Mouse (Mus musculus): ENCODE results near the gene Unc13b. TPM values are rescaled to one million over a fixed set of nuclear protein-coding genes. Genes with fewer than 3 reads are reported as not detected.

Unc13b gene
- polyA plus RNA-seq, 1 experiment, result 66.7 TPM

DNA sequence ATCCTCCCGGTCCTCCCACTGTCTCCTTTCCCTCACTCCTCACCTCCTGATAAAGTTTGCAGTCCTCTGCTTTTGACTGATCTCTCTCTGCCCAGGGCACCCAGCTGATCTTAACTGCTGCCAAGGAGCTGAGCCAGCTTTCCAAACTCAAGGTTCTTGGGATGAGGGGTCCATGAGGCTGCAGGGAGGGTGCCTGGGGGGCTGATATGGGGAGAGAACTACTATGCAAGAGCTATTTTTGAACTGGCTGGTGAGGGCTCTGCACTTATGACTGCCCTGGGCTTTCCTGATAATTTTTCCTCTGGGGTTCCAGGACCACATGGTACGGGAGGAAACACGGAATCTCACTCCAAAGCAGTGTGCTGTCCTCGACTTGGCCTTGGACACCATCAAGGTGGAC, 199.8 kb downstream of the Unc13b start:
- Histone ChIP-seq H3K4me3 (ENCODE audit: insufficient read depth, low read length) (no peak overlapping the region), H3K27ac (ENCODE audit: insufficient read depth, low read length) (no peak overlapping the region), H3K4me1 (ENCODE audit: control insufficient read depth, insufficient read depth, low read length) (no peaks in the 10 kb centered on the region)
- TF ChIP-seq POLR2A (IDR thresholded peaks at IDR 0.05; ENCODE audit: extremely low read depth, insufficient read depth, low read length), result no peak
- no peak for TF ChIP-seq CTCF (IDR thresholded peaks at IDR 0.05; ENCODE audit: extremely low read depth, insufficient read depth, low read length)

DNA sequence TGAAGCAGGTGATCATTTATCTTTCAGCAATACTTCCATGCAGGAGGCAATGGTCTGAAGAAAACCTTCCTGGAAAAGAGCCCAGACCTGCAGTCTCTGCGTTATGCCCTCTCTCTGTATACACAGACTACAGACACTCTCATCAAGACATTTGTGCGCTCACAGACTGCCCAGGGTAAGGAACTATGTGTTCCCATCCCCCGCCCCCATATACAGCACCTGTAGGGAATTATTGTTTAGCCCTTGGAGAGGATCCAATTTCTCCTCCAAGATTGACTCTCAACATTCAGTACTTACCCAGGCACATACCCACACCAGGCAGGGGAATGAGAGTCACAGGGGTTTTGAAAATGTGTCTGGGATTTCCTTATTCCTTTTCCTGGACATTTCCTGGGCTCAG, 200.7 kb downstream of the Unc13b start:
- TF ChIP-seq CTCF (IDR thresholded peaks at IDR 0.05; ENCODE audit: extremely low read depth, insufficient read depth, low read length) (no peak), POLR2A (IDR thresholded peaks at IDR 0.05; ENCODE audit: extremely low read depth, insufficient read depth, low read length) (no peak)
- Histone ChIP-seq H3K4me3 (ENCODE audit: insufficient read depth, low read length) (no peak overlapping the region), H3K4me1 (ENCODE audit: control insufficient read depth, insufficient read depth, low read length) (no peaks in the 10 kb centered on the region), H3K27ac (ENCODE audit: insufficient read depth, low read length) (no peak overlapping the region)

DNA sequence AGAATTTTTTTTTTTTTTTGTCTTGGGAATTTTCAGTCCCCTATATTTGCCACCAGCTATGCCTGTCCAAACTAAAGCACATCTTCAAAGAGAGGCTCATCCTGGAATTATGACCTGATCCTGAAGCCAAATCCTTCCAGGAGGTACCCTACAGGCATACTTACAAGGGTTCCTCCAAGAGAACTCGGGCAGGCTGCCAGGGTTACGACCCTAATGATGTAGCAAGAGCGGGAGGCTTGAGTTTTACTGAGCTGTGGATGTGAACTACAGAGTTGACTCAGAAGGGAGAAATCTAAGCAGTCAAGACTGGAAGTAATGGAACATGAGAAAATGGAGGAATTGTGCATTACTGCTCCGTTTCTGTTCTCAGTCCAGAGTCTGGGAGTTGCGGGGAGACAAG, 201.3 kb downstream of the Unc13b start:
- TF ChIP-seq POLR2A (IDR thresholded peaks at IDR 0.05; ENCODE audit: extremely low read depth, insufficient read depth, low read length), result no peak
- TF ChIP-seq CTCF (IDR thresholded peaks at IDR 0.05; ENCODE audit: extremely low read depth, insufficient read depth, low read length), result no peak
- Histone ChIP-seq H3K4me3 (ENCODE audit: insufficient read depth, low read length) (no peak overlapping the region), H3K4me1 (ENCODE audit: control insufficient read depth, insufficient read depth, low read length) (no peaks in the 10 kb centered on the region), H3K27ac (ENCODE audit: insufficient read depth, low read length) (no peak overlapping the region)

DNA sequence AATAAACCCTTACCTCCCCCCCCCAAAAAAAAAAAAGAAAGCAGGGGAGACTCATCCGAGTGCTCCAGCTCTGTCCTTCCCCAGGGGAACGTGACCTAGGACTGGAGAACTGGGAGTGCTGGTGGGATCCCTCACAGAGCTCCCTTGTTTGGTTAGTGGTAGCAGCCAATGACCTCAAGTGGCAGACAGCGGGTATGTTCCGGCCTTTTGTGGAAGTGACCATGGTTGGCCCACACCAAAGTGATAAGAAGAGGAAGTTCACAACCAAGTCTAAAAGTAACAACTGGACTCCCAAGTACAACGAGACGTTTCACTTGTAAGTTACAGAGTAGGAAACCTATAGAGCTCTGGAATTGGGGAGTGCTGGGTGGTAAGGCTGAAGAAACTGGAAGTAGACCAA, 204.1 kb downstream of the Unc13b start:
- H3K4me3 ChIP-seq (ENCODE audit: insufficient read depth, low read length), result no peak overlapping the region
- no peak for TF ChIP-seq CTCF (IDR thresholded peaks at IDR 0.05; ENCODE audit: extremely low read depth, insufficient read depth, low read length)
- no peak for TF ChIP-seq POLR2A (IDR thresholded peaks at IDR 0.05; ENCODE audit: extremely low read depth, insufficient read depth, low read length)
- no peaks in the 10 kb centered on the region for H3K4me1 ChIP-seq (ENCODE audit: control insufficient read depth, insufficient read depth, low read length)
- no peak overlapping the region for H3K27ac ChIP-seq (ENCODE audit: insufficient read depth, low read length)

DNA sequence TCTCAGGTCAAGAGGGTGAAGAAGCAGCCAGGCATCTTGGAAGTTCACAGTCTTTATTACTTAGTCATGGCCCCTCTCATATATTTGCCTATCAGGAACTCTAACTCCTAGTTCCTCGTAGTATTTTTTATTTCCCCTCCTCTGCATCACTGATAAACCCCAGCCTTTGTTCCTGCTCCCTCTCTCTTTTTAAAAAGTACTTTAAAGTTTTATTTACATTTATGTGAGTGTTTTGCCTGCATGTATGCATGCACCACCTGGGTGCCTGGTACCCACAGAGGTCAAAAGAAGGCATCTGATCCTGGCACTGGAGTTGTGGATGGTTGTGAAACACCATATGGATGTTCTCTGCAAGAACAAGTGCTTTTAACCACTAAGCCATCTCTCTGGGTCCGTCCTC, 207.4 kb downstream of the Unc13b start:
- TF ChIP-seq POLR2A (IDR thresholded peaks at IDR 0.05; ENCODE audit: extremely low read depth, insufficient read depth, low read length) (no peak), CTCF (IDR thresholded peaks at IDR 0.05; ENCODE audit: extremely low read depth, insufficient read depth, low read length) (no peak)
- no peaks in the 10 kb centered on the region for H3K4me1 ChIP-seq (ENCODE audit: control insufficient read depth, insufficient read depth, low read length)
- H3K4me3 ChIP-seq (ENCODE audit: insufficient read depth, low read length), result no peak overlapping the region
- H3K27ac ChIP-seq (ENCODE audit: insufficient read depth, low read length), result no peak overlapping the region

DNA sequence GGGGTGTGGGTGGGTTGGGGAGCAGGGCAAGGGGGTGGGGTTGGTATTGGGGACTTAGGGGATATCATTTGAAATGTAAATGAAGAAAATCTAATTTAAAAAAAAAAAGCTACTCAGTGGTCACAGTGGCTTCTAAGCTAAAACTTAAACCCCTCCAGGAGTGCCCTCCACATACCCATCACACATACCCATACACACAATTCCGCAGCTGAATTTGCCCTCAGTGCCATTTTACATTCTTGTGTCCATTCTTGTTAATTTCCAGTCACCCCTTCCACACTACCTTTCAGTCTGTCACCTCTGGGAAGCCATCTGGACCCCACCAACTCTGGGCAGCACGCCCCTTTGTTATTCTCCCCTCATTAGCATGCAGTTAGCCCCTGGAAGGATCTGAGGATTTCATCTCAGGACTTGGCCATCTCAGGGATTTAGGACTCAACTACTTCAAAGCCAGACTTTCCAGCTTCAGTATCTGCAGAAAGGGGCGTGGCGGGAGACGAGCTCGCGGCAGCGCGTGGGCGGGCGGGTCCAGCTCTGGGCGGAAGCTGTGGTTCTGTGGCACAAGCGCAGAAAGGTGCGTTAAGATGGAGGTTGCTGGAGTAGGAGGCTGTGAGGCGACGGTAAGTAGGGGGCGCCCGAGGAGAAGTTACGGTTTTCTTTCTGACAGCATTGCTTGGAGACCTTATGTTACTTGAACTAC, 208.0 kb downstream of the Unc13b start, which contains the start of gene Atp8b5:
Atp8b5 (plus strand) TSS at position 537 of the 700 bp plus-strand sequence.
- no peaks in the 10 kb centered on the region for H3K4me1 ChIP-seq (ENCODE audit: control insufficient read depth, insufficient read depth, low read length)
- peak within 1 kb of the TSS; percentile 16 for H3K4me3 ChIP-seq (ENCODE audit: insufficient read depth, low read length)
- no peak for TF ChIP-seq POLR2A (IDR thresholded peaks at IDR 0.05; ENCODE audit: extremely low read depth, insufficient read depth, low read length)
- TF ChIP-seq CTCF (IDR thresholded peaks at IDR 0.05; ENCODE audit: extremely low read depth, insufficient read depth, low read length), result peak; percentile 75
- H3K27ac ChIP-seq (ENCODE audit: insufficient read depth, low read length), result no peak within 1 kb of the TSS

DNA sequence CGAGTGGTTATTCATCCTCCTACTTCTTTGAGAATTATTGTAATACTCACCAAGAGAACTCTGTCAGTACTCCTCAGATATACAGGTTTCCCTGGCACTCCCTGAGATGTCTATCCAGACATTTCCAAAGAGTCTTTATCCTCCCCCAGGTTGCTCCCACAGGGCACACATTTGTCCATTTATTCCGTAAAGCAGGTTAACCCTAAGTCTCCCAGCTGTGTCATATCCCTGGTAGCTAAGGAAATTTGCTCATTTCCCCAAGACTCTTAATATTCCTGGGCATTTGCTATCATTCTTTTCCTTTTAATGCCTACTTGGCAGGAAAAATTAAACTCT, 208.5 kb downstream of the Unc13b start:
- Histone ChIP-seq H3K4me3 (ENCODE audit: insufficient read depth, low read length) (peak overlapping the region; percentile 16; the same call in 1 of the 2 replicates), H3K27ac (ENCODE audit: insufficient read depth, low read length) (no peak overlapping the region), H3K4me1 (ENCODE audit: control insufficient read depth, insufficient read depth, low read length) (no peaks in the 10 kb centered on the region)
- TF ChIP-seq POLR2A (IDR thresholded peaks at IDR 0.05; ENCODE audit: extremely low read depth, insufficient read depth, low read length), result no peak
- no peak for TF ChIP-seq CTCF (IDR thresholded peaks at IDR 0.05; ENCODE audit: extremely low read depth, insufficient read depth, low read length)

DNA sequence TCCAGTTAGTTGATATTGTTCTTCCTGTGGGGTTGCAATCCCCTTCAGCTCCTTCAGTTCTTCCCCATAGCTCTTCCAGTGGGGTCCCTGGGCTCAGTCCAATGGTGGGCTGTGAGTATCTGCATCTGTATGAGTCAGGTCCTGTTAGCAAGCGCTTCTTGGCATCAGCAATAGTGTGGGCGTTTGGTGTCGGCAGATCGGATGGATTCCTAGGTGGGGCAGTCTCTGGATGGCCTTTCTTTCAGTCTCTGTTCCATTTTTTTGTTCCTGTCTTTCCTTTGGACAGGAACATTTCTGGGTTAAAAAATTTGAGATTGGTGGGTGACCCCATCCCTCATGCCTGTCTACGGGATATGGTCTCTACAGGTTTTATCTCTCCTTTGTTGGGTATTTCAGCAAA, 226.7 kb downstream of the Unc13b start:
- no peak overlapping the region for H3K4me3 ChIP-seq (ENCODE audit: insufficient read depth, low read length)
- TF ChIP-seq CTCF (IDR thresholded peaks at IDR 0.05; ENCODE audit: extremely low read depth, insufficient read depth, low read length), result no peak
- no peak overlapping the region for H3K27ac ChIP-seq (ENCODE audit: insufficient read depth, low read length)
- H3K4me1 ChIP-seq (ENCODE audit: control insufficient read depth, insufficient read depth, low read length), result peaks cover 2% of the 10 kb centered on the region

DNA sequence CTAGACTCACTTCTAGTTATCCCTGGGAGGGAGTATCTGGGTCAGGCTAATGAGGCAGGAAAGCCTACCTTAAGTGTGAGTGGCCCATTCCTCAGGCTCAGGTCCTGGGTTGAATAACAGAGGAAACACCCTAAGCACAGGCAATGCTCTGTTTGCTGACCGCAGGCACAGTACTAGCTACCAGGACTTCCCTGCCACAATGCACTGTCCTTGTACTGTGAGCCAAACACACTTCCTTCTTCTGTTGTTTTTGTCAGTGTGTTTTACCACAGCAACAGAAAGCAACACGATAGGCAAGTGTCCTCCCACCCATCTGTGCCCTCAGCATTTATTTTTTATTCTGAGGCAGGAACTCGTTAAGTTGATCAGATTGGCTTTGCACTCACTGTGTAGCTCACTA, 228.6 kb downstream of the Unc13b start:
- Histone ChIP-seq H3K4me1 (ENCODE audit: control insufficient read depth, insufficient read depth, low read length) (peaks cover 2% of the 10 kb centered on the region), H3K4me3 (ENCODE audit: insufficient read depth, low read length) (no peak overlapping the region), H3K27ac (ENCODE audit: insufficient read depth, low read length) (no peak overlapping the region)
- TF ChIP-seq CTCF (IDR thresholded peaks at IDR 0.05; ENCODE audit: extremely low read depth, insufficient read depth, low read length) (no peak), POLR2A (IDR thresholded peaks at IDR 0.05; ENCODE audit: extremely low read depth, insufficient read depth, low read length) (no peak)

DNA sequence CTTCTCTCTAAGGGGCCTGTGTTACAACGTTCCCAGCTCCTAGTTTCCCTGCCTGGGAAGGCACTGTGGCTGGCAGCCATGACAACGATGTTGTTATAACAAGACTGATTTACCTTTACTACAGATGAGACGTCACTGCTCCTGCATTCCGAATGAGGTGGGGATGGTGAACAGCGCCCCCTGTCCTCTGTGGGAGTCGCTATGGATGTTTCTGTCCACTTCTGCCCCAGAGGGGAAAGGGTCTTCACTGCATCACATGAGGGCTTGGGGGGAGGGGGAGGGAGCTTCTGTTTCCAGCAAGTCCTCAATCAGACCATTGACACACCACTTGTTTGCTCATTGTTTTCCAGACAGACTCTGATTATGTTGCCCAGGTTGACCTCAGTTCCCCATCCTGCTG, 235.2 kb downstream of the Unc13b start:
- TF ChIP-seq POLR2A (IDR thresholded peaks at IDR 0.05; ENCODE audit: extremely low read depth, insufficient read depth, low read length), result no peak
- peak; percentile 24; the same call in 1 of the 2 replicates for TF ChIP-seq CTCF (IDR thresholded peaks at IDR 0.05; ENCODE audit: extremely low read depth, insufficient read depth, low read length)

More for the DNA sequence above, 235.2 kb downstream of the Unc13b start:
- H3K4me3 ChIP-seq (ENCODE audit: insufficient read depth, low read length), result no peak overlapping the region
- H3K27ac ChIP-seq (ENCODE audit: insufficient read depth, low read length), result no peak overlapping the region
- no peaks in the 10 kb centered on the region for H3K4me1 ChIP-seq (ENCODE audit: control insufficient read depth, insufficient read depth, low read length)

Data from cortical plate, adult 2 months (tissue).